Mouse (Mus musculus): ENCODE measurements around the gene Olfr525.

The Olfr525 gene

DNA sequence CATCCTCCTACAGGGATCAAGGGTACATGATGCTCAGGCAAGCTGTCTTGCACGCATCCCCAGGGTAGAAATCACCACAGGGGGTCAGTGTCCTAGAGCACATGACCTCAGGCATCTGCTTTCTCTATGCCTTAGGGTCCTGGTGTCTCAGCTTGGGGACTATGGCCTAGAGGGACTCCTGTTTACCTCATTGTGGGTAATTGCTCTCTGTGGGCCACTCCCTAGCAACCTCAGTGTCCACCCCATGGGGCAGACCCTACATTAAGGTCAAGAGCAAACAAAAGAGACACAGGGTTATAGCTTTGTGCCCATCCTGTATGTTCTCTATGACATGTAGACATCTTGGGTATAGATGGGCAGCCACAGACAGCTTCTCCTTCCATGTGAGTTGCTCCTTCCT is at the start of gene Olfr525:
TSS of gene Olfr525 (plus strand) at position 301 of the 400 bp plus-strand sequence.
- no peak for DNase-seq (ENCODE audit: low read depth, low spot score)
- no peaks in the 10 kb centered on the region for H3K36me3 ChIP-seq (ENCODE audit: control insufficient read depth, insufficient read depth, low read length, poor library complexity, severe bottlenecking)
- H3K27me3 ChIP-seq (ENCODE audit: control insufficient read depth, insufficient read depth, low read length, poor library complexity, severe bottlenecking): no peaks in the 10 kb centered on the region

DNA sequence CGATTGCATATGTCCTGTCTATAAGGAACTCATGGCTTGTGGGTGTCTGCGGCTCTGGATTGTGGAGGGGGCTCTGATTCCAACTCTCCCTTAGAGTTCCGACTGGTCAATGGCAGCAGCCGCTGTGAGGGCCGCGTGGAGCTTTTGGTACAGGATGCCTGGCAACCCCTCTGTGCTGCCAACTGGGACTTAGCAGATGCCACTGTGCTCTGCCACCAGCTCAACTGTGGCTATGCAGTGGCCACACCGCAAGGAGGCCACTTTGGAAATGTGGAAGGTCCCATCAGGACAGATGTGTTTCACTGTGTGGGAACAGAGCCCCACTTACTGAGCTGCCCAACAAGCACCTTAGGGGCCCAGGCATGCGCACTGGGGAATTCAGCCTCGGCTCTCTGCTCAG is 24.9 kb upstream of the Olfr525 start:
- no peak for DNase-seq (ENCODE audit: low read depth, low spot score)
- Histone ChIP-seq H3K27me3 (ENCODE audit: control insufficient read depth, insufficient read depth, low read length, poor library complexity, severe bottlenecking) (no peaks in the 10 kb centered on the region), H3K36me3 (ENCODE audit: control insufficient read depth, insufficient read depth, low read length, poor library complexity, severe bottlenecking) (no peaks in the 10 kb centered on the region)

DNA sequence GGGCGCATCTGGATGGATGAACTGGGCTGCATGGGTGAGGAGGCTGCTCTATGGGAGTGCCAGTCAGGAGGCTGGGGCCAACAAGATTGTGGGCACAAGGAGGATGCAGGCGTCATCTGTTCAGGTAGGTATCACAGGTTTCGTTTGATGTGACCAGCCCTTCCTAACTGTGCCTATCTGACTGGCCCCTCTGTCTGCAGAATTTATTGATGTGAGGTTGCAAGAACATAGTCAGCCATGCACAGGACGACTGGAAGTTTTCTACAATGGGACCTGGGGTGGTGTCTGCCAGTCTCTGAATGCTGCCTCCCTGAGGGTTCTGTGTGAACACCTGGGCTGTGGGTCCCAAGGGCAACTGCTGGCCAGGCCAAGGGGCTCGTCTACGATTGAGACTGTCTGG is 23.8 kb upstream of the Olfr525 start:
- Histone ChIP-seq H3K27me3 (ENCODE audit: control insufficient read depth, insufficient read depth, low read length, poor library complexity, severe bottlenecking) (no peaks in the 10 kb centered on the region), H3K36me3 (ENCODE audit: control insufficient read depth, insufficient read depth, low read length, poor library complexity, severe bottlenecking) (no peaks in the 10 kb centered on the region)
- DNase-seq (ENCODE audit: low read depth, low spot score): no peak

DNA sequence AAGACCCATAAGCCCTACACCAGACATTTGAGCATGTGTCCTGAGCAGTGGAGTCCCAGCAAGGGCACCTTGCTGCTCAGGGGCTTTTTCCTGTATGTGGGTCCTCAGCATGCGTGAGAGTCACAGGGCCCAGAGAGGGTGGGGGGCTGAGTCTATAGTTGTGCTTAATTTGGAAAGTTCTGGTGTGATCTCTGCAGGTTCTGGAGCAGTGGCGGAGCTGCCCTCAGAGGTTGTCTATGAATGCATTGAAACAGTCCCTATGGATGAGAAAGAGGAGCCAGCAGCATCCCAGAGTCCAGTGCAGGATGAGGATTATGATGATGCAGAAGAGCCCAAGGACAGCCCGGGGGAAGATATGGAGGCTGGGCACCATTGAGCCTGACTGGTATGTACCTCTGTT is 21.2 kb upstream of the Olfr525 start:
- H3K36me3 ChIP-seq (ENCODE audit: control insufficient read depth, insufficient read depth, low read length, poor library complexity, severe bottlenecking): no peaks in the 10 kb centered on the region
- H3K27me3 ChIP-seq (ENCODE audit: control insufficient read depth, insufficient read depth, low read length, poor library complexity, severe bottlenecking): no peaks in the 10 kb centered on the region
- no peak for DNase-seq (ENCODE audit: low read depth, low spot score)

DNA sequence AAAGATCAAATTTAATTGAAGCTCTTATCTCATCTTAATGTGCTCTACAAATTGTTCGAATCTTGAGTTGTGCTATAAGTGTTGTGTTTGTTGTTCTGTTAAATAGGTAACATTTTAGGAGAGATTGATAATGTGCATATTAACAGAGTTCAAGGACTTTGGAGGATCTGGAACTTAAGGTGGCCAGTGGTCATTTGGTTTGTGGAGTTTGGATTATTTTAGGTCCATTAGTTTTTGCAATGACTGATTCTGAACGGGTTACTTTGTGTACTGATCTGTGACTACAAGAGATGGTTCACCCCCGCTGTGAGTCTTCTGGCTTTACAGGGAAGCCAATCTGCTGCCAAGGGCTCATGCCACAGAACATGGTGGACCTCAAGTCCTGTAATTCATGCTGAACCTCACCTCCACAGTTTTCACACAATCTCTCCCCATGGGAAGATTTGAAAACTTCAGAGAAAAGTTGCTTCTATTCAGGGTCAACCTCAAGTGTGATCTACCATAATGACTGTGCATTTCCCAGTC is 735 bp upstream of the Olfr525 start:
- DNase-seq (ENCODE audit: low read depth, low spot score): no peak
- Histone ChIP-seq H3K36me3 (ENCODE audit: control insufficient read depth, insufficient read depth, low read length, poor library complexity, severe bottlenecking) (no peaks in the 10 kb centered on the region), H3K27me3 (ENCODE audit: control insufficient read depth, insufficient read depth, low read length, poor library complexity, severe bottlenecking) (no peaks in the 10 kb centered on the region)

DNA sequence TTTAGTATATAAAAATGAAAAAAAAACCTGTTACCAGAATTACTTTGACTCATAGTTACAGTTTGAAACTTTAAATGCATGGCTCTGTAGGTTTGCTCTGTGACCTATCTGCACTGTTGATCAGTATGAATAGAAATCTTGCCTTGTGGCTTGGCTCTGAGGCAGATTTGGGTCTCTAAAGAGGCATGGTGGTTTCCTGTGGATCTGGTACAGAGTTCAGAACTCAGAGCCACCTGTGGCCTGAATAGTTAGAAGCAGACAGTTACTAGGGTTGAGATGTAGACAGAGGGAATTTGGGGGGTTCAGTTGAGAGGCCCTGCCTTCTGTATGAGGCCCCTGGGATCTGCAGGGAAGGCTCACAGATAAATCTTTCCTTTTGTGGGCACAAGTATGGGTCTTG is 477 bp downstream of the Olfr525 start:
- no peak for DNase-seq (ENCODE audit: low read depth, low spot score)
- no peaks in the 10 kb centered on the region for H3K36me3 ChIP-seq (ENCODE audit: control insufficient read depth, insufficient read depth, low read length, poor library complexity, severe bottlenecking)

DNA sequence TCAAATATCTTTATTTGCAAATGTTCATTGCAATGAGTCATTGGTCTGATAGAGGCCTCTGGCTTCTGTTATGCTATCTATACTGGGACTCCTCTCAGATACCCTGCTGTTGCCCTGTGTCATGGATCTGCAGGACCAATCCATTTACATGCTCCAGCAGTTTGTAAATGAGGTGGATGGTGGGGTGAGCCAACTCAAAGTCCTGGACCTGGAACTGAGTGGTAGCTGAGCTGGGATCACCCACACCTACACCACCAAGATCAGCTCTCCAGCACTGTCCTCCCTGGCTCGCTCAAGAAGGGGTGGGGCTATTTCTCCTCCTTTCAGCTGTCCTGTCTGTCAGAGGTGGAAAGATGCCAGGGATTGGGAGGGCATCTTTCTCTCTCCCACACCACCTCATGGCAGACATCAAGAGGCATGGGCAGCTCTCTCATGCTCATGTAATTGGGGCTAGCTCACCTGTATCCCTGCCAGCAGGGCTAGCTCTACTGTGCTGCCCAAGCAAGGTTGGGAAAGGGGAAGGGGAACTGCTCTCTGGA is 9.2 kb downstream of the Olfr525 start:
- no peaks in the 10 kb centered on the region for H3K36me3 ChIP-seq (ENCODE audit: control insufficient read depth, insufficient read depth, low read length, poor library complexity, severe bottlenecking)
- DNase-seq (ENCODE audit: low read depth, low spot score): no peak
- no peaks in the 10 kb centered on the region for H3K27me3 ChIP-seq (ENCODE audit: control insufficient read depth, insufficient read depth, low read length, poor library complexity, severe bottlenecking)

More for the DNA sequence above, 477 bp downstream of the Olfr525 start:
- no peaks in the 10 kb centered on the region for H3K27me3 ChIP-seq (ENCODE audit: control insufficient read depth, insufficient read depth, low read length, poor library complexity, severe bottlenecking)

DNA sequence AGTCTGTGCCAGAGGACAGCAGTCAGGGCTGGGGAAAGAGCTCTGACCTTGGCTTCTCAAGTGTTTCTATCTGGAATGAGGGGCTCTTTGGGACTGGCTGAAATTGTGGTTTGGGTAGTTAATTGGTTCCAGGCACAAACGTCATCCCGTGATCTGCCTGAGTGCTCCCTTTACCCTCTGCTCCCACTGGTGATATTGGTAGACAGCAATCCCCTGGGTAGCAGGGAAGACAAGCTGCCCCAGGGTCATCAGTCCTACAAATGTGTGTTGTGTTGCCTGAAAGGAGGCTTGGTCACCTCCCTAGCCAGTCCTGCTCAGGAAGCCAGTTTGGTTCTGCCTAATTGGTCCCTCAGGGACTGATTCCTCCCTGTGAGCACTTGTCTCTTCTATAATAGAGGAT is 13.1 kb downstream of the Olfr525 start, which contains the start of gene Olfr527:
TSS of gene Olfr527 (plus strand) at position 301 of the 400 bp plus-strand sequence.
- H3K27me3 ChIP-seq (ENCODE audit: control insufficient read depth, insufficient read depth, low read length, poor library complexity, severe bottlenecking): no peaks in the 10 kb centered on the region
- DNase-seq (ENCODE audit: low read depth, low spot score): no peak

DNA sequence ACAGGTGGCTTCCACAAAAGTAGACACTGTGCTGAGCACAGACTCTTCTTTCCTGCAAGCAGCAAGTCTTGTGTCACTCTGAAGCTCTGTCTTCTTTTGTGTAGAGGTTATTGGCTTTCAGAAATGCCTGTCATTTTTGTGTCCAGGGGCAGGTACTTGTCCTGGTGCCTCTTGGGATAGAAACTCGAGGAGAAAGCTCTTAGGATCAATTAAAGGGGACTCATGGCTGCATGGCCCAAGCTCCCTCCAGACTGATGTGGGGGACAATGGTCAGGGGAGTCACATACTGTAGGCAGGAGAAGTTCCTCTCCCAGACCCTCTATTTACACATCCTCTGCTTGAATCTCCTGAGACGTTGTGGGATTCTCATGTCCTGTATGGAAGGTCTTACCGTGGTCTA is 40.9 kb downstream of the Olfr525 start, which contains the start of gene Olfr60:
TSS of gene Olfr60 (minus strand) at position 101 of the 400 bp plus-strand sequence.
- no peaks in the 10 kb centered on the region for H3K36me3 ChIP-seq (ENCODE audit: control insufficient read depth, insufficient read depth, low read length, poor library complexity, severe bottlenecking)
- no peaks in the 10 kb centered on the region for H3K27me3 ChIP-seq (ENCODE audit: control insufficient read depth, insufficient read depth, low read length, poor library complexity, severe bottlenecking)
- no peak for DNase-seq (ENCODE audit: low read depth, low spot score)

More for the DNA sequence above, 13.1 kb downstream of the Olfr525 start, which contains the start of gene Olfr527:
- H3K36me3 ChIP-seq (ENCODE audit: control insufficient read depth, insufficient read depth, low read length, poor library complexity, severe bottlenecking): no peaks in the 10 kb centered on the region

DNA sequence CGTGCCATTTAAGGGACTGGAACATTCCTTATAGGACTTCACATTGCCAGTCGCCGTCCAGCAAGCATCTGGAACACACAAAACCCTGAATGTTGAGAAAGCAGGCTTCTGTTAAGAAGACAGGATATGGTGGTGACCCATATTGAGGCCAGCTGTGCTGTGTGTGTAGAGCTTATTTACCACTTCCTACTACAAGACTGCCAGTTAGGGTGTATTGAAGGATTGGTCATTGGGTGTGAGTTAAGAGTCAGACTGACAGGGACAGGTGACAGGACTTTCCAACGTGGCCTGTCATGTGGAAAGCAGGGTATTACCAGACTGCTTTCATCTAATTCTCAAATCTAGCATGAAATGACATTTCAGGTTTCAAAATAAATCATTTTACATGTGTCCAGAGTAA is 53.6 kb downstream of the Olfr525 start:
- Histone ChIP-seq H3K36me3 (ENCODE audit: control insufficient read depth, insufficient read depth, low read length, poor library complexity, severe bottlenecking) (no peaks in the 10 kb centered on the region), H3K27me3 (ENCODE audit: control insufficient read depth, insufficient read depth, low read length, poor library complexity, severe bottlenecking) (no peaks in the 10 kb centered on the region)
- DNase-seq (ENCODE audit: low read depth, low spot score): no peak

DNA sequence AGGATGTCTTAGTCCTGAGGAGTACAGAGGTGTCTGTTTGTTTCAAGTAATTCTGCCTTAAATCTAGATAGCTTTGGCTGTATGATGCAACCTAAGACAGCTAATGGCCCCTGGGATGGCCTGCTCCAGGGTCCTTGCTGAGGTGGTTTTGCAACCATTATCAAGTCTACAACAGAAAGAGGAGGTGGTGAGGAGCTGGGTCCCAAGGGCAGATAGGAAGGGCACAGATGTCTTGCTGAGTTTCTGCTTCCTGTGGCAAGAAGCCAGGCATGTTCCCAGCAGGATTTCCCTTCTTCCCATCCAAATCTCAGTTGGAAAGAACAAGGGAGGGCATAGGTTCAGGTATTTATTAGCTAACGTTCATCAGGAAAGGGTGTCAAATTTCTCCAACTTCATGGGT is 55.6 kb downstream of the Olfr525 start, which contains the start of gene Olfr530:
TSS of gene Olfr530 (minus strand) at position 101 of the 400 bp plus-strand sequence.
- no peaks in the 10 kb centered on the region for H3K36me3 ChIP-seq (ENCODE audit: control insufficient read depth, insufficient read depth, low read length, poor library complexity, severe bottlenecking)
- no peak for DNase-seq (ENCODE audit: low read depth, low spot score)
- H3K27me3 ChIP-seq (ENCODE audit: control insufficient read depth, insufficient read depth, low read length, poor library complexity, severe bottlenecking): no peaks in the 10 kb centered on the region

DNA sequence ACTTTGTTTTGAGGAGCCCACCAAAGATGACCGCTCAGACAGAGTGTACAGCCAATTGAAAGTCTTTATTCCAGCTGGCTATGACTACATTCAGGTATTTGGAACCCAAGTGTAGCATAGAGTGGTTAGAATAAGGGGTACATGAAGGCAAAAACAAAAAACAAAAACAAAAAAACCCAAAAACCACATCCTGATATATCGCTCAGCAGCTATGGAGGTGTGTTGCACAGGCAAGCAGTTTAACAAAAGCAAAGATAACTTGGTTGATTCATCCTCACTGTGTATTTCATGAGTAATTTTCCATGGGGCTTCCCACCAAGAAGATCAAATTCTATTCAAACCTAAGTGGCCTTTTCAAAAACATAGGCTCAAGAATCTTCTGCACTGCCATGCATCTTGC is 56.3 kb downstream of the Olfr525 start:
- DNase-seq (ENCODE audit: low read depth, low spot score): no peak
- Histone ChIP-seq H3K27me3 (ENCODE audit: control insufficient read depth, insufficient read depth, low read length, poor library complexity, severe bottlenecking) (no peaks in the 10 kb centered on the region), H3K36me3 (ENCODE audit: control insufficient read depth, insufficient read depth, low read length, poor library complexity, severe bottlenecking) (no peaks in the 10 kb centered on the region)

Measured in splenic B cell, adult 2 months (primary cell).